Mouse (Mus musculus): ENCODE data around the gene Mettl23. TPM values are rescaled to one million over a fixed set of nuclear protein-coding genes. Genes with fewer than 3 reads are reported as not detected.
"Not testable (repeated sequence)": the region's sequence is repeated elsewhere in the genome, so short reads cannot be mapped to it uniquely, and the experiment has no call there.

Mettl23 gene
- polyA plus RNA-seq, 1 experiment from 2014 or later = 76.2 TPM

GRCm38 (mm10) chr11:116816769-116817168, 26.3 kb upstream of the Mettl23 start:
- peaks cover 47% of the 10 kb centered on the region for H3K4me1 ChIP-seq (ENCODE audit: control insufficient read depth, insufficient read depth, low read length)
- 77% methylated on average over 5 of the region's 5 CpGs for WGBS
- H3K9ac ChIP-seq (ENCODE audit: low read length) = no peak overlapping the region
- no peak overlapping the region for H3K4me3 ChIP-seq (ENCODE audit: low read depth, low read length)
- no peak overlapping the region for H3K27ac ChIP-seq (ENCODE audit: low read depth, low read length)
- H3K36me3 ChIP-seq (ENCODE audit: control insufficient read depth, insufficient read depth, low read length) = no peaks in the 10 kb centered on the region
- no peaks in the 10 kb centered on the region for H3K27me3 ChIP-seq (ENCODE audit: control insufficient read depth, insufficient read depth, low read length)
- H3K9me3 ChIP-seq (ENCODE audit: control insufficient read depth, low read length) = no peaks in the 10 kb centered on the region
- ATAC-seq (ENCODE audit: low FRiP score) (no peak), DNase-seq (ENCODE audit: low spot score, missing footprints) (no peak)
- no peak overlapping the region for H3K4me2 ChIP-seq

- no peak overlapping the region for H3K9ac ChIP-seq (ENCODE audit: low read length)
- ATAC-seq (ENCODE audit: low FRiP score) (no peak), DNase-seq (ENCODE audit: low spot score, missing footprints) (no peak)
- H3K4me3 ChIP-seq (ENCODE audit: low read depth, low read length) = no peak overlapping the region
- no peaks in the 10 kb centered on the region for H3K36me3 ChIP-seq (ENCODE audit: control insufficient read depth, insufficient read depth, low read length)
- no peaks in the 10 kb centered on the region for H3K27me3 ChIP-seq (ENCODE audit: control insufficient read depth, insufficient read depth, low read length)
- H3K27ac ChIP-seq (ENCODE audit: low read depth, low read length) = no peak overlapping the region
- WGBS = 94% methylated on average over 5 of the region's 5 CpGs
- H3K9me3 ChIP-seq (ENCODE audit: control insufficient read depth, low read length) = no peaks in the 10 kb centered on the region
- no peak overlapping the region for H3K4me2 ChIP-seq
- H3K4me1 ChIP-seq (ENCODE audit: control insufficient read depth, insufficient read depth, low read length) = peaks cover 43% of the 10 kb centered on the region
These were observed 25.5 kb upstream of the Mettl23 start for GRCm38 (mm10) chr11:116817567-116817966.

GRCm38 (mm10) chr11:116818722-116819121, 24.4 kb upstream of the Mettl23 start:
- H3K27me3 ChIP-seq (ENCODE audit: control insufficient read depth, insufficient read depth, low read length) = no peaks in the 10 kb centered on the region
- H3K27ac ChIP-seq (ENCODE audit: low read depth, low read length) = no peak overlapping the region
- peaks cover 33% of the 10 kb centered on the region for H3K4me1 ChIP-seq (ENCODE audit: control insufficient read depth, insufficient read depth, low read length)
- no peak for ATAC-seq (ENCODE audit: low FRiP score)
- no peak overlapping the region for H3K4me2 ChIP-seq
- H3K4me3 ChIP-seq (ENCODE audit: low read depth, low read length) = no peak overlapping the region
- H3K9ac ChIP-seq (ENCODE audit: low read length) = no peak overlapping the region
- H3K9me3 ChIP-seq (ENCODE audit: control insufficient read depth, low read length) = no peaks in the 10 kb centered on the region
- H3K36me3 ChIP-seq (ENCODE audit: control insufficient read depth, insufficient read depth, low read length) = no peaks in the 10 kb centered on the region
- DNase-seq (ENCODE audit: low spot score, missing footprints) = no peak
- 80% methylated on average over 8 of the region's 8 CpGs for WGBS

- Histone ChIP-seq H3K27me3 (ENCODE audit: control insufficient read depth, insufficient read depth, low read length) (no peaks in the 10 kb centered on the region), H3K36me3 (ENCODE audit: control insufficient read depth, insufficient read depth, low read length) (no peaks in the 10 kb centered on the region), H3K4me1 (ENCODE audit: control insufficient read depth, insufficient read depth, low read length) (peaks cover 22% of the 10 kb centered on the region), H3K9ac (ENCODE audit: low read length) (no peak overlapping the region), H3K9me3 (ENCODE audit: control insufficient read depth, low read length) (no peaks in the 10 kb centered on the region), H3K4me3 (ENCODE audit: low read depth, low read length) (no peak overlapping the region), H3K27ac (ENCODE audit: low read depth, low read length) (no peak overlapping the region), H3K4me2 (no peak overlapping the region)
- 93% methylated on average over 5 of the region's 5 CpGs for WGBS
- no peak for ATAC-seq (ENCODE audit: low FRiP score)
- DNase-seq (ENCODE audit: low spot score, missing footprints) = no peak
These were observed 23.0 kb upstream of the Mettl23 start for GRCm38 (mm10) chr11:116819932-116820593.

- H3K4me3 ChIP-seq (ENCODE audit: low read depth, low read length) = no peak overlapping the region
- no peak overlapping the region; the same call in 1 of the 2 replicates for H3K27ac ChIP-seq (ENCODE audit: low read depth, low read length)
- DNase-seq (ENCODE audit: low spot score, missing footprints) (no peak), ATAC-seq (ENCODE audit: low FRiP score) (no peak)
- no peak overlapping the region; the same call in 1 of the 2 replicates for H3K9ac ChIP-seq (ENCODE audit: low read length)
- whole genome bisulfite sequencing = 55% methylated on average over 13 of the region's 13 CpGs
- H3K27me3 ChIP-seq (ENCODE audit: control insufficient read depth, insufficient read depth, low read length) = no peaks in the 10 kb centered on the region
- no peaks in the 10 kb centered on the region for H3K9me3 ChIP-seq (ENCODE audit: control insufficient read depth, low read length)
- H3K36me3 ChIP-seq (ENCODE audit: control insufficient read depth, insufficient read depth, low read length) = no peaks in the 10 kb centered on the region
- H3K4me2 ChIP-seq = no peak overlapping the region
- H3K4me1 ChIP-seq (ENCODE audit: control insufficient read depth, insufficient read depth, low read length) = peaks cover 22% of the 10 kb centered on the region
These were observed 21.8 kb upstream of the Mettl23 start for GRCm38 (mm10) chr11:116821057-116821940.

- Histone ChIP-seq H3K9ac (ENCODE audit: low read length) (no peak overlapping the region), H3K9me3 (ENCODE audit: control insufficient read depth, low read length) (no peaks in the 10 kb centered on the region), H3K27ac (ENCODE audit: low read depth, low read length) (no peak overlapping the region), H3K36me3 (ENCODE audit: control insufficient read depth, insufficient read depth, low read length) (no peaks in the 10 kb centered on the region), H3K4me2 (no peak overlapping the region), H3K27me3 (ENCODE audit: control insufficient read depth, insufficient read depth, low read length) (no peaks in the 10 kb centered on the region), H3K4me1 (ENCODE audit: control insufficient read depth, insufficient read depth, low read length) (peaks cover 30% of the 10 kb centered on the region), H3K4me3 (ENCODE audit: low read depth, low read length) (no peak overlapping the region)
- 57% methylated on average over 10 of the region's 10 CpGs for WGBS
- no peak for DNase-seq (ENCODE audit: low spot score, missing footprints)
- no peak for ATAC-seq (ENCODE audit: low FRiP score)
These were observed 20.9 kb upstream of the Mettl23 start for GRCm38 (mm10) chr11:116822215-116822614.

GRCm38 (mm10) chr11:116822626-116823025, 20.5 kb upstream of the Mettl23 start:
- ATAC-seq (ENCODE audit: low FRiP score) (no peak), DNase-seq (ENCODE audit: low spot score, missing footprints) (no peak)
- no peak overlapping the region for H3K4me2 ChIP-seq
- H3K36me3 ChIP-seq (ENCODE audit: control insufficient read depth, insufficient read depth, low read length) = no peaks in the 10 kb centered on the region
- no peak overlapping the region for H3K27ac ChIP-seq (ENCODE audit: low read depth, low read length)
- peaks cover 34% of the 10 kb centered on the region for H3K4me1 ChIP-seq (ENCODE audit: control insufficient read depth, insufficient read depth, low read length)
- no peaks in the 10 kb centered on the region for H3K27me3 ChIP-seq (ENCODE audit: control insufficient read depth, insufficient read depth, low read length)
- no peak overlapping the region for H3K9ac ChIP-seq (ENCODE audit: low read length)
- H3K9me3 ChIP-seq (ENCODE audit: control insufficient read depth, low read length) = no peaks in the 10 kb centered on the region
- whole genome bisulfite sequencing = 85% methylated on average over 10 of the region's 10 CpGs
- no peak overlapping the region for H3K4me3 ChIP-seq (ENCODE audit: low read depth, low read length)

GRCm38 (mm10) chr11:116823255-116823654, 19.8 kb upstream of the Mettl23 start:
- no peak for DNase-seq (ENCODE audit: low spot score, missing footprints)
- Histone ChIP-seq H3K9ac (ENCODE audit: low read length) (no peak overlapping the region), H3K36me3 (ENCODE audit: control insufficient read depth, insufficient read depth, low read length) (no peaks in the 10 kb centered on the region)

GRCm38 (mm10) chr11:116823885-116824284, 19.2 kb upstream of the Mettl23 start:
- not testable (repeated sequence) for H3K27ac ChIP-seq (ENCODE audit: low read depth, low read length); H3K36me3 ChIP-seq (ENCODE audit: control insufficient read depth, insufficient read depth, low read length); H3K27me3 ChIP-seq (ENCODE audit: control insufficient read depth, insufficient read depth, low read length); H3K9ac ChIP-seq (ENCODE audit: low read length); ATAC-seq (ENCODE audit: low FRiP score); H3K4me2 ChIP-seq; H3K9me3 ChIP-seq (ENCODE audit: control insufficient read depth, low read length); H3K4me3 ChIP-seq (ENCODE audit: low read depth, low read length); DNase-seq (ENCODE audit: low spot score, missing footprints)
- H3K4me1 ChIP-seq (ENCODE audit: control insufficient read depth, insufficient read depth, low read length) = peaks cover 35% of the 10 kb centered on the region
- 97% methylated on average over 9 of the region's 10 CpGs for WGBS

More at GRCm38 (mm10) chr11:116823255-116823654, 19.8 kb upstream of the Mettl23 start:
- Histone ChIP-seq H3K4me1 (ENCODE audit: control insufficient read depth, insufficient read depth, low read length) (peaks cover 35% of the 10 kb centered on the region), H3K27ac (ENCODE audit: low read depth, low read length) (no peak overlapping the region), H3K9me3 (ENCODE audit: control insufficient read depth, low read length) (no peaks in the 10 kb centered on the region), H3K4me2 (no peak overlapping the region), H3K27me3 (ENCODE audit: control insufficient read depth, insufficient read depth, low read length) (no peaks in the 10 kb centered on the region), H3K4me3 (ENCODE audit: low read depth, low read length) (no peak overlapping the region)
- WGBS = 93% methylated on average over 2 of the region's 2 CpGs
- no peak for ATAC-seq (ENCODE audit: low FRiP score)

All from midbrain, embryonic 11.5 days (tissue).